Mouse (Mus musculus) erythroblast, adult 5-6 weeks (primary cell): ENCODE measurements around the gene Nxpe3. TPM values are rescaled to one million over a fixed set of nuclear protein-coding genes. Genes with fewer than 3 reads are reported as not detected.
"Not testable (repeated sequence)": the region's sequence is repeated elsewhere in the genome, so short reads cannot be mapped to it uniquely, and the experiment has no call there.

Experiments
- ATAC-seq: replicated peaks from 2 replicates; pipeline ENCODE4 v1.8.0; 2016; ENCODE audit warnings: moderate number of reproducible peaks, mild to moderate bottlenecking, moderate TSS enrichment, inconsistent platforms; ENCODE audit not compliant: poor library complexity, low FRiP score, severe bottlenecking
- total RNA-seq, 2 experiments: library from RNA; stranded (forward) in 1 of 2; stranded (reverse) in 1 of 2; fragments of 150-400 nt in 1 of 2; fragments of 200-764, 138-1000 nt in 1 of 2; gene quantifications; 2 replicates each; pipeline versions ENCODE4 v1.2.3 to v1.2.4; 2015 to 2017; ENCODE audit warnings: low replicate concordance in 2 of 2

Nxpe3 gene
- total RNA-seq, 2 experiments from 2014 or later = 0.77 to 1.3 TPM

DNA sequence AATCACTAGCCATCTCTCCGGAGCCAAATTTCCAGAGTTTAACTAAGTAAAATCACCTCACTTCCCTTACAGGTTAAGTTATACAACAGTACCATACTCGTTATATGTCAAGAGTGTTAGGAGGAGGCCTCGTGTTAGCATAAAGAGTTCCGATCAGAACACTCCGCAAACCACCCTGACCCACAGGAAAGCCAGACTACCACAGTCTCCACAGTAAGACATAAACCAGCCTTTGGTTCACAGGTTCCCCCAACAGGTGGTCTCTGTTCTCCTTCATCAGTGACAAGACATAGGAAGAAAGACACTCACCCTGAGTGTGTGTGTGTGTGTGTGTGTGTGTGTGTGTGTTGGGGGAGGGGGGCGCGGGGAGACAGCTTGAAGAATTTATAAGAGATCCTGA lies 3.7 kb downstream of the Nxpe3 start:
- no peak for ATAC-seq

DNA sequence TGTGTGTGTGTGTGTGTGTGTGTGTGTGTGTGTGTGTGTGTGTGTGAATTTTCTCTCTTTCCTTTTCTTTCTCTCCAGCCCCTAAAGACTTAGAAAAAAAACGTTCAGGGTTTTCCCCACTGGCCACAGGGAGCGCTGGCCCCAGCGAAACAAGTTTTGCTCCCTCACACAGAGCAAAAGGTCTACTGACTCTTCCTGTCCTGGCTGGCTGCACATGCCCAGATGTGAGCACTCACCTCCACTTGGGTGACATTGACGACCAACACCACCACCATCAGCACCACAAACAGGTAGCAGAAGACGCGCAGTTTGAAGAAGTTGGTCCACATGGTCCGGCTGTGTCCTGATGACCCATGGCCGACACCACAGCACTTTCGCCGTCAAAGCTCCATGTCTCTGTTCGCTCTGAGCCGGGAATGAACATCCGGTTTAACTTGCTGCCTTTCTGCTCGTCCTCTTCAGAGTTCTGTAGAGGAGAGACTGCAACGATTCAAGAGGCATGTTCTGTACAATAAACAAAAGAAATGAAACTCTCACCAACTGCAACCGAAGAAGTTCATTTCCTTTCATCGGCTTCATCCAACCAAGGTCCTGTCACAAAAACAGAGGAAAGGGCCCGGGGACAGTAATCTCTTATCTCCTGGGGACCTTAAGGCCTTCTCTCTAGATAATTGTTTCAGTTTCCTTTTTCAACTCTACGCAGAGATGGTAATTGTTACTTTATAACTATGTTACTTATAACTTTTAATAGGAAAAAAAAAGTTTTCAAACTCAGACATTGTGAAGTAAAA lies 4.5 kb downstream of the Nxpe3 start:
- no peak for ATAC-seq

DNA sequence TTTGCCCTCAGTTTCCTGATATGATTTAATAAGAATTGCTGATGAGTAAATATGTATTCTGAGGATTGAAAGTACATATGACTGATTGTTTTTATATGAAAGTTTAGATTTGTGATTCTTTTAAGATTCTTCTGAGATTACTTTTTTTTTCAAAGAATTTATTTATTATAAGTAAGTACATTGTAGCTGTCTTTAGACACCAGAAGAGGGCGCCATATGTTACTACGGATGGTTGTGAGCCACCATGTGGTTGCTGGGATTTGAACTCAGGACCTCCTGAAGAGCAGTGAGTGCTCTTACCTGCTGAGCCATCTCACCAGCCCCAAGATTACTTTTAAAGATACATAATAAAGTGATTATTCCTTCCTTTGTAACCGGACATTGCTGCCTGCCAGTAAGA lies 5.6 kb downstream of the Nxpe3 start:
- no peak for ATAC-seq

DNA sequence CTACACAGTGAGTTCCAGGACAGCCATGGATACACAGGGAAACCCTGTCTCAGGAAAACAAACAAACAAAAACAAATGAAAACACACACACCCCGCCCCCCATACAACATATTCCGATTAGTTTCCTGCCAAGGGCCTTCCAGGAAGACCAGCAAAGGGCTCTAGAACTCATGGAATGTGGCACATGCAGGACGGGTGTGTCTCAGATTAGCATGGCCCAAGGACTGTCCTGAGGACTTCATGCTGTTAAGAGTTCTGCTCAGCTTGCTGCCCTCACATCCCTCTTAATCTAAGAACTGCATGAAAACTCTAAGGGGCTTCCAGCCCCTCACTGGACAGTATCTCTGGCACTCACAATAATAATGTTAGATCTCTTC lies 6.5 kb downstream of the Nxpe3 start:
- no peak for ATAC-seq

DNA sequence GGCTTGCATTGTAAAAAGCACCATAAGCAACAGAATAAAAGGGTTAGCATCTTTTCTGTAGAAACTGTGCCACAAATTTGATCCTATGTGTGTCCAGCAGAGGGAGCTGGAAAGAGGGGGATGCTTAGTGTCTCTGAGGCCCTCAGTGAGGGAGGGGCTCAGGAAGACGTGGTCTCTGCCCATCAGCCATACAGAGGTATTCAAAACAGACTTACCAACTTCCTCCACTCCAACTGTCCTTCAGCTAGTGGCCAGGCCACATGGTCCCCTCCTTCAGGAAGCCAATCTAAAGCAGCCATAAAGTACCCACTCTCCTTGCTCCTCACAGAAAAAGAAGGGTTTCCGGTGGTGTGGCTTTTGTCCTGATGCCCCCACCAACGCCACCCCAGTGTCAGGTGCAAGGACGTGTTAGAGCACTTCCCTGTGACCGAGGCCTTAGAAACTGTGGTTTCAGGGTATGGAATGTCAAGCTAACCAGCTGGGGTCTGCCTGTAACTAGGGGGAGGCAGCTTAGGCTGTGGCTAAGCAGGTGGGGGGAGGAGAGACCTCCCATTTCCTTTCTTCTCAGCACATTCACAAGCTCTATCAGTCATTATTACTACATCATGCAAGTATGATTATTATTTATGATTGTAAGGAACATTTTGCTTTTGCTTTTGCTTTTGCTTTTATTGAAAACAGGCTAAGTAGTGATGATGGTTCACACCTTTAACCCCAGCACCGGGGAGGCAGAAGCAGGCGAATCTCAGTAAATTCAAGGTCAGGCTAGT lies 7.1 kb downstream of the Nxpe3 start:
- ATAC-seq = peak; percentile 53; the same call in 1 of the 2 replicates

DNA sequence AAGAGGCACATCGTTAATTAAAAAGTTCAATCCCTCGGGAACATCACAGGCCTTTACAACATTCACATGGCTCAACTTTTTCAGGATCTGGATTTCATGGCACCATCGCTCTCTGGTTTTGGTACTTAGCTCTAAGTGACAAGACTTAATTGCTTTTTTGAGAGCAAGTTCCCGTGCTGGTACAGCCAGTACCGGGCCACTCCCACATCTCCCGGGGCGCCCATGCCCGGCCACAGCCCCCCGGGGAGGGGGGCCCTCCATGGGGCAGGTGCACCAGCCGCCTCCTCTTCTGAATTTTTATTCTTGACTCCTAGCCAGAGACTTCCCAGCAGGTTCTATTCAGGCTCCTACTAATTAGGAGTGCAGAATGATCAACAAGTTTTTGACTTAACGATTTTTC lies 10.8 kb downstream of the Nxpe3 start:
- no peak for ATAC-seq

DNA sequence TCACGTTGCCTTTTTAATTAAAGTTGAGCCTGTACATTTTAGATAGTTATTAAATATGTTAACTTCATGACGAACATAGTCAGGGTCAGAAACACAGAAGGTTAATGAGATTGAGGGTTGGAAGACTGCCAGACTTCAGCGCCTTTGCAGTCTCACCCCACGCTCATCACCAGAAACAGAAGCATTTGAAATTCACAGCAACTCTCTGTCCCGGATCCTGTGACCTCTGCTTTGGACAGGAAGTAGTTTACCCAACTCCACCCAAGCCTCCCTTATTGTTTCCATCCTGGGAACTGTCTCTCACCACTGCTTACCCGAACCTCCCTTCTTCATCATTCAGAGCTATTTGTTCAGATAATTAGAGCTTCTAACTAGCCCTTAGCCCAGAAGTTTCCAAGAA lies 19.1 kb downstream of the Nxpe3 start:
- no peak for ATAC-seq

DNA sequence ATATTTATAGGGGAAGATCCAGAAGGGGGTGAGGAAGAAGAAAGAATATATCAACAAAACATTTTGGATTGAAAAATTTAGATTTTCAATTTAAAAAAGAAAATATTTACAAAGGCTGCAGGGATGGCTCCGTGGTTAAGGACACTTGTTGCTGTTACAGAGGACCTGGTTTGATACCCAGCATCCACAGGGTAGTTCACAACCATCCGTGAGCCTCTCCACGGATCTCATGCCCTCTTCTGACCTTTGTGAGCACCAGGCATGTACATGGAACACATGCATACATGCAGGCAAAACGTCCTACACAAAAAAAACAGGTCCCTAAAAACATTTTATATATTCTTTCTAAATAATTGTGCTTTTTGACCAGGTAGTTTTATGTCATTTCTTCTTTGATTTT lies 31.3 kb downstream of the Nxpe3 start:
- no peak for ATAC-seq

DNA sequence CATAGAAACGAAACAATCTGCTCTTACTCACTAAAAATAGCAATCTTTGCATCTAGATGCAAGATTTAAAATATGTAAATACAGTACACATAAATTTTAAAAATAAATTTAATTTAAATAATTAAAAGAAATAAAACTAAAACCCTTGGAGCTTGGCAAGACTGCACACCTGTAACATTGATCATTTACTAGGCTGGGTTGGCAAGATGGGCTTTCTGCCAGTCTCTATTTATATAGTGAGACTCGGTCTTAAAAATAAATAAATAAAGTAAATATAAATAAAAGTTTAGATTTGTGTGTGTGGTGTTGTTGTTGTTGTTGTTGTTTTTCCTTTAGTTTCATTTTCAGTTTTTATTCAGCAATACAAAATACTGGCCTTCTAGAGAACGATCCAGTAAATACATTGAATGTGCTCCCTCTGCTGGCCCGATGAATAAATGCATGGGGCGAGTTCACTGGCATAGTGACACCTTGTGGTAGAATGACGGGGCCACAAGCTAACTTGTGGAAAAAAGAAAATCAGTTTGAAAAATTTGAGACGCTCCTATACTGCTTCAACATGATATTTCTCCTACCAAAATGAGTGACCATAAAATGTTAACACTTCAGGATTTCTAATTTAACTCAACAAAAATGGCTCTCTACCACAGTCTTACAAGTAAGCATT lies 31.8 kb downstream of the Nxpe3 start:
- peak; percentile 97 for ATAC-seq

DNA sequence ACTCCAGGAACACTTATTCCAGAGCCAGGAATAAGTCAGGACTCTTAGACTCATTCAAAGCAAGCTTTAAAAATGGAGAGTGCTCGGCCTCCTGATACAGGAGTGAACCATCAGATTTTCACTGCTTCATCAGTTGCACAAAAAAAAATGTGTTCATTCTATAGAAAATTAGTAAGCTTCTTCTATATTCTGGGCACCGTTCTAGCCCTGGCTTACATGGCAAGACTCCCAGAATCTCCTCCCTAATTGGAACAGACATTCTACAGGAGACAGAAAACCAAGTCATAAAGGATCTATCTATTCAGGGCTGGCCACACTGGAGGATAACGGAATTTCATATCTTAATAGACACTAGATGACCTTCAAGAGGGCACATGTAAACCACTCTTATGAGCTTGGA lies 34.0 kb downstream of the Nxpe3 start:
- ATAC-seq = no peak

DNA sequence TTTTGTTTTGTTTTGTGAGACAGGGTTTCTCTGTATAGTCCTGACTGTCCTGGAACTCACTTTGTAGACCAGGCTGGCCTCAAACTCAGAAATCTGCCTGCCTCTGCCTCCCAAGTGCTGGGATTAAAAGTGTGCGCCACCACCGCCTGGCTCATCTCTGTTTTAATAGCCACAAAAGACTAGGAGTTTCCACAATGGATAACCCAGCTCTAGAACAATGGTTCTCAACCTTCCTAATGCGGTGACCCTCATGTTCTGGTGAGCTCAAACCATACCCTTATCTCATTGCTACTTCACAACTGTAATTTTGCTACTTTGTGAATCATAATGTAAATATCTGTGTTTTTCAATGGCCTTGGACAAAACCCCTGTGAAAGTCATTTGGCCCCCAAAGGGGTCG lies 35.7 kb downstream of the Nxpe3 start:
- not testable (repeated sequence) for ATAC-seq

DNA sequence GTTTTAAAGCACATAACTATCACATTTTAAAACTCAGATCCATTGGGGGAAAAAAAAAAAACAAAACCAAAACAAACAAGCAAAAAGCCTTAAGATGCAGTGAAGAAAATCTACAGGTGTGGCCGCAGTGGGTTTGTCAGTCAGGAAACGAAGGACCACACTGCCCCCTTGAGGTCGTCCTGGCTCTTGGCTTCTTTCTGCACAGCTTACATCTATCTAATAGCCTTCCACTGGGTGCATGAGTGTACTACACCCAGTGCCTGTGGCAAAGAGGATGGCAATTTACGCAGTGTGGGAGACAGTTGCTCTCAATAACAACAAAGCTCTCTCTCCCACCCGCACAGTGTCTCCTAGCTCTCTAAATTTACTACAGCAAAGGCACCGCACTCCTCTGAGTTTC lies 36.6 kb downstream of the Nxpe3 start:
- peak; percentile 61; the same call in 1 of the 2 replicates for ATAC-seq

DNA sequence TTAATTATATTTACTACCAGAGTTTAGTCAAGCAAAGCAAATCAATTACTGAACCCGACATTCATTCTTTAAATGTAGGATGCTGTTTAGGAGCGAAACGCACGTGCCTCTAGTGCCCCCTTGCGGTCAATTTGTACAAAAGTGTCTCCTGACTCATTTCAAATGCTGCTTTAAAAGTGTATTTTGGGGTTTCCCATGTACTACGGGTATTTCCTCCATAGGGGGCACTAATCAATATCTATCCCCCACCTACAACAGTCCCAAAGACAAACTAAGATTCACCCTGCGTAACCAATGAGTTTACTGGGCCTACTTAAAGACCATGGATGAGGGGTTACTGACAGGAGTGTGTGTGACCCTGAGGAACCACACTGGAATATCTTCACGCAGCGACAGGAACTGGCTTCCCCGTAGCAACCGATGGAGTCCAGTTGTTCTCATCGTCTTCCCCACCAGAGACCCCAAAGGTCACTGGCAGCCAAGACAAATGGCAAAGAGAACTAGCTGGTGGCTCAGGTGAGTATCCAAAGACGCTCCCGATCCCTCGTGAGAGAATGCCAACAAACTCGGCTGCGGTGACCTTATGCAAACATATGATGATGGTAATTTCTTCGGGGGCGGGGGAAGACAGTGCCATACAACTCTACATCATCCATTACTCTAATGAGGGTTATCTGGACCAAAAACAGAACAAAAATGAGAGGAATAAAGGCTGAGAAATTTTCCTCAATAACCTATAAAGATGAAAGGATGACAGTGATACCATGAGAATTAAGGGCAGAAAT lies 42.0 kb downstream of the Nxpe3 start:
- ATAC-seq = peak; percentile 65

DNA sequence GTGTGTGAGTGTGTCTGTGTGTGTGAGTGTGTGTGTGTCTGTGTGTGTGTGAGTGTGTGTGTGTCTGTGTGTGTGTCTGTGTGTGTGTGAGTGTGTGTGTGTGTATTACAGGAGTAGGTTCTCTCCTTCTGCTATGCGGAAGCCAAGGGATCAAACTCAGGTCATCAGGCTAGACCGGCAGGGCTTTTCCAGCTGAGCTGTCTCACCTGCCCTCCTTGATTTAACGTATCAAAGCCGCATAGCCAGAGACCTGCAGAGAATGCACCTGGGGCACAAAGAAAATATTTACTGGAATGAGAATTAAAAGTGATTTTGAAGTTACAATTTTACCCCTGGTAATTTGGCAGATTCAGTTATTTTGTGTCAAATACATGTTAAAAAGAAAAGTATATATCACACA lies 42.6 kb downstream of the Nxpe3 start:
- no peak for ATAC-seq

DNA sequence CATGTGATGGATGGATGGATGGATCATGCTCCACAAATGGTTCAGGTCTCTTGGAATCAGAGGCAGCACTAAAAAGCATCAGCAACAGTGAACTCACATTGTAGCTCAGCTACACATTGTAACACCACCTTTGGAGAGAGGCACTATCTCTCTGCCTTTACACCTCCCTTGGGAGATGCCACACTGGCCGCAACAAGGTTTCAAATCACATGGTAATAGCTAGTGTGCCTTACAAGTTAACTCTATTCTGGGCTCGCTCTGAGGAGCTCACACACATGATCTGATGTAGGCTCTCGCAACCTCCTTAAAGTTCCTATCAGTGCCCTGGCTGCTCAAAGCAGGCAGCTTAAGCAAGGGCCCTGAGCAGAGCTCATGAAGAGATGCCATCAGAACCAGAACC lies 44.6 kb downstream of the Nxpe3 start:
- ATAC-seq = no peak

DNA sequence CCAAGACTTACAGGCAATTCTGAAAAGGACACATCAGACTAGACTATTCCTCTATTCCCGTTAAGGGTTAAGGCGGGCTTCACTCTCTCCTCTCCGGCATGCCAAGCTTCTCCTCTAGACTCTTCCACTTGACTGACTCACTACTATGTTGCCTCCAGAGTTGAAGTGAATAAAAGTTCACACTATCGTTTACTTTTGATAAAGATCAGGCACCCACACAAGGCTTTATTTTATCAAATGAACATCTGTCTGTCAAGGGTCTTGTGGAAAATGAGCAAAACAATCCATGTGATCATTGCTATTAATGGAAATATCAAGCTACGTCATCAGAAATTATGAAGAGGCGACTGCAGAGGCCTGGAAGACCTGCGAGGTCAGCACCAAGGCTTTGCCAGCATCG lies 47.4 kb downstream of the Nxpe3 start:
- no peak for ATAC-seq

DNA sequence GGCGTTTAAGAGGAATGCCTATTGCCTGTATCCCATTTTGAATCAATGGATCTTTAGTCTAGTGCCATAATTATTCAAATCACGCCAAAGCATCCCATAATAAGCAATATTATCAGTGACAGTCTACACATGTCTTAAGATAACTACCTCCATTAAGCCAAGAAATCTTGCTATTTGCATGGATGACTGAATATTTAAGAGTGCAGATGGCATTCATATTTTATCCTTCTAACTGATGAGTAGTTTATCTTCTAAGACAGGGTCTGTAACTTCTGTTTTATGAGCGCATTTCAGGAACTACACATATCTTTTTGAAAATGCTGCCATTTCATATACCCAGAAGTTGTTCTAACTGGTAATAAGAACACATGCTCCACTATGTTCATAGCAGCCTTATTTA lies 50.2 kb downstream of the Nxpe3 start:
- no peak for ATAC-seq

DNA sequence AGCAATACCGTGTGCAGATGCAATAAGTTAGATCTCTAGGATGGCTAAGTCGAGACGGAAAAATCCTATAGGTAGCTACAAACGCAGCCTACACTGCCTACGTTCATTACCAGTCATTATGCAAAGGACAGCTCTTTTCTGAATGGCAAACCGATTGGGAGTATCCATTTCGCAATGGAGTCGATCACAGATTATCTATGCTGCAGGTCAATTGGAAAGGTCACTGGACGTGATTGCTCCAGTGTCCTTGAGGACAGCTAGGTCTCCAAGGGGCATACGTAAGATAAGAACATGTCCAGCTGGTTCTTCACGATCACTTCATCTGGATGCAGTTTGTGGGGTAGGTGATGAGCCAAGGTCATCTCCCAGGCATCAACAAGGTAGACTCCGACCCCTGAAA lies 51.2 kb downstream of the Nxpe3 start:
- no peak for ATAC-seq

DNA sequence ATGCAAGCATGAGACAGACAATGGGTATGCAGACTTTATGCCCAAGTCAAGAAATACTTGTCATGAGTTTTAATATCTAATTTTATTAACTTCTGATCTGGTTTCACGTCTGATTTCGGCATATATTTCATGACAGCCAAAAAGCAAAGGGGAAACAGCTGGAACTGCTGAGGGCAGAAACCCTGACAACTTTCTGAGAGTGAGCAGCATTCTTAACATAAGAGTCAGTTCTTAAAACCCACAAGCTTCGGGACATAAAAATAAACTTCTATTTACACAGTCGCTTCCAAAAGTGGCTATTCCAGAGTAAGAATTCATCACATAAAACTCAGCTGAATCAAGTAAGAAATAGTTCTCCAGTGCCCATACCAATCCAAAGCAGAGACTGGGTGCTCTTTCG lies 52.0 kb downstream of the Nxpe3 start:
- no peak for ATAC-seq

DNA sequence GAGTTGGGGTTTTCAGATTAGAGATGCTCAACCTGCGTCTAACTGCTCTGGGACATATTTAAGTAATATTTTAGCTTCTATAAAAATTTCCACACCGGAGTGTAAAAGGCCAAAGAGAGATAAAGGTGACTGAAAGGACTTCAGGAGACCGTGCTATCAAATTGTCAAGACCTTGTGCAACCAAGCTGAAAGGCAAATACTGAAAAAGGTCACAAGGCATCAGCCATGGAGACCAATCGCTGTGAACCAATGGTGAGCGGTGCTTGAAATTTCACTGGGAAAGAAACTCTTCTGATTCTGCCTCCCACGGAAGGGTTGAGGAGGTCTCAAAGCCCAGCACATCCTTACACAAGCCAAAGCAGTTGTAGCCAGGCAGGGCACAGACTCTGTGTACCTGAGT lies 53.6 kb downstream of the Nxpe3 start:
- no peak for ATAC-seq
